Mouse (Mus musculus): Measurements from ENCODE around the gene Egr2.

DNA sequence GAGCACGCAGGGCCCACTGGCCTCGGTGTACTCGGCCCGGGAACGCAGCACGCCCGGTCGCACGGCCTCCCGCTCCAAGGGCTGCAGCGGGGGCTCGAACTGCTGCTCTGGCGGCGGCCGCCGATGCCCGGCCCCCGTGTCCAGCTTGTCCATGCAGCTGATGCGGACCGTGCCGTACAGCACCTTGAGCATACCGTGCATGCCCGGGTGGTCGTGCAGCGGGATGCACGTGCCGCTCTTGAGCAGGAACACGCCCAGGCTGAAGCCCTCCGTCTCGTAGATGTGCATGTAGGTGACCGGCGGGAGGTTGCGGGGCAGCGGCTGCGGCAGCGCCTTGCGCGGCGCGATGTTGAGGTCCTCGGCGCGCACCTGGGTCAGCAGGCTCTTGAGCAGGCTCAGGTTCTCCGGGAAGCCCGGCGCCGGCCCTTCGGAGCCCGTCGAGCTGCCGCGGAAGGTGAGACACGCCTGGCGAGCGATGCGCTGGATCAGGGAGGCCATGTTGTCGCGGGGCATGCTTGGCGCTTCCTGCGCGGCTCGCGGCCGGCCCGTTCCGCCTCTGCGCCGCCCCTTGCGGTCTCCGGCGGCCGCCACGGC is 13.1 kb downstream of the Egr2 start:
- TF ChIP-seq CTCF (IDR thresholded peaks at IDR 0.05; ENCODE audit: low read depth, low read length) = no peak
- TF ChIP-seq EP300 (IDR thresholded peaks at IDR 0.05; ENCODE audit: insufficient read depth, low read depth, low read length) = no peak
- TF ChIP-seq POLR2A (IDR thresholded peaks at IDR 0.05; ENCODE audit: insufficient read depth, low read length) = no peak
